Mouse (Mus musculus) ES-Bruce4 (cell line): ENCODE measurements around the gene Kcnj3.

Source experiments
- CTCF ChIP-seq: IDR thresholded peaks from one replicate; pipeline ENCODE4 v1.8.1; 2011; ENCODE audit warnings: low read depth, low read length
- EP300 ChIP-seq: IDR thresholded peaks from 2 replicates; pipeline ENCODE4 v1.6.1; 2011; ENCODE audit warnings: low read depth, low read length; ENCODE audit not compliant: insufficient read depth
- POLR2A ChIP-seq: IDR thresholded peaks from one replicate; pipeline ENCODE4 v1.8.1; 2011; ENCODE audit warnings: low read length; ENCODE audit not compliant: insufficient read depth

- TF ChIP-seq POLR2A (no peak), CTCF (no peak), EP300 (no peak)
Measured at GRCm38 (mm10) chr2:55591226-55591988, 155.6 kb downstream of the Kcnj3 start.
